Mouse (Mus musculus) thymus, adult 2 months (tissue): ENCODE results near the gene Vti1a.

Experiments used
- CTCF ChIP-seq: fragments of 200-500 bp; IDR thresholded peaks from 2 replicates; pipeline ENCODE4 v1.5.1; 2012; ENCODE audit warnings: mild to moderate bottlenecking, control low read depth, low read length, moderate library complexity, borderline replicate concordance; ENCODE audit not compliant: control insufficient read depth, poor library complexity, insufficient read depth; ENCODE audit errors: extremely low read depth
- POLR2A ChIP-seq: fragments of 200-500 bp; IDR thresholded peaks from 2 replicates; pipeline ENCODE4 v1.6.1; 2012; ENCODE audit warnings: mild to moderate bottlenecking, low read length, control low read depth, moderate library complexity; ENCODE audit not compliant: control insufficient read depth, poor library complexity, insufficient read depth; ENCODE audit errors: extremely low read depth

DNA sequence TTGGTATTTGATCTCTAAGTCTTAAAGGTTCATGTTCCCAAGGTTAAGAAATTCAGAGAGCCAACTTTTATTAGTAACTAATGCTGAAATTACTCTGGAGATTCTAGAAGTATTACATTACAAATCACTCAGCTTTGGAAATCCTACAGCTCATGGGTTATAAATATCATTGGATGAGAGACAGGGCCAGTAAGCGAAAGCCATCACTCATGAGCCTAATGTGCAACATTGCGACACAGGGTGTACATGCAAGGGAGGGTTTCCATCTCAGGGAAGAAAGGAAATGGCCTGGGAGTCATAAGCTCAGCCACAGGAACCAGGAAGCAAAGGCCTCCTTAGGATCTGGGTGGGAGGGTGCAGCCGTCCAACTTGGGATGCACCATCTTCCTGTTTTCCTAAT lies 213.9 kb downstream of the Vti1a start:
- TF ChIP-seq CTCF: no peak
- no peak for TF ChIP-seq POLR2A
